Mouse (Mus musculus) R1 (cell line): ENCODE results near the gene Arid1a.

Experiments
- DNase-seq: peaks from one replicate; pipeline ENCODE4 v3.0.0-alpha.2; 2018; ENCODE audit warnings: low read depth, low spot score

The Arid1a gene

DNA sequence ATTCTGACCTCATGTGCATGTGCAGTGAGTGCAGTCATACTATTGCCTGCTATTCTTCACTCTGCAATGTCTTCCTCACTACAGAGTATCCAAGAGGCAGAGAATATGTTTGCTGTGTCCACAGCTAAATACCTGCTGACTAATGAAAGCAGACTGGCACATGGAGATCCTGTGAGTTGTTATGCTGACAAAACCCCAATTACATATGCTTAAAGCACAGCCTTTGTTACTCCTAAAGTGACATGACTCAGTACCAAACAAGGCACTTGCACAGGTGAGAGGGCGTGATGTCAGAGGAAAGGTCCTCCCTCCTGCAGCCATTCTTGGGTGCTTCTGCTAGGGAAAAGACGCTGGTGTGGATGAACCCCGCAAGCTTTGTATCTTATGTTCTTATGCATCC lies 21.3 kb downstream of the Arid1a start:
- no peak for DNase-seq

DNA sequence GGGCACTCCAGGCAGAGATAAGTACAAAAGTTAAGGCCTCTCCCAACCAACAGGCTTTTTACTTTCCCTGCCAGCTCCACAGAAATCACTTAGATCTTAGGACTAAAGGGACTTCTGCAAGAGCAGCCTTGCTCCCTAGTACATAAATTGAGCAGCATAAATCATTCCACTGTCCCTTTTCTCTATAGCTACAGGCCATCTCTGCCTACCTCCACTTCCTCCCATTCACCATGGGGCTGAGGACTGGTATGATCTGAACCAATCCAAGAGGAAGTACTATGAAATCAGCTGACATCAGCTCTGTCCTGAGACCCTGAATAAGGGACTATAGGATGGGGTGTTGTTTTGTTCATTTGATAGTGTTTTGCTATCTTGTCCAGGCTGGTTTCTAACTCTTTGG lies 26.4 kb downstream of the Arid1a start:
- no peak for DNase-seq

DNA sequence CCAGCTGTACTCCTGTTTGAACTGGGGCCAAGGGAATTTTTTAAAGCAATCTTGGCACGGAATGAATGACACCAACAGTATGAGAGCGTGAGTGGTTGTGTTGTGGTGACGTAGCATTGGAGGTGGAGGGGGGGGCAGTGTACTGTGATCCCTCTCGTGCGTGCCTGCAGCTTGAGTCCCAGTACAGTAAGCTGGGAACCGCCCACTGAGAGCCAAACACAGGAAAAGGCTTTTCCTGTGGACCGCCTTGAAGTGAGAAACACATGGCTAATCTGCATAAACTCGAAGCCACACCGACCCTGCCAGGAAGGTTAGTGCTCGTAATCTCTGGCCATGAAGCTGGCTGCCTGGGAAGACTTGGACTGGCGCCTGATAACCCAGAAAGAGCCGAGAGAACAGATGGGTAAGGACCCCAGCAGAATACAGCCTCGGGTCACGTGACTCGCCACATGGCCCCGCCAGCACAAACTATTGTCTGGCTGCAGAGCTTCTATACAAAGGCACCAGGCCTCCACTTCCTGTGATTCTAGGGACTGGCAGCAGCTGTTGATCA lies 27.0 kb downstream of the Arid1a start:
- DNase-seq = peak; percentile 96

DNA sequence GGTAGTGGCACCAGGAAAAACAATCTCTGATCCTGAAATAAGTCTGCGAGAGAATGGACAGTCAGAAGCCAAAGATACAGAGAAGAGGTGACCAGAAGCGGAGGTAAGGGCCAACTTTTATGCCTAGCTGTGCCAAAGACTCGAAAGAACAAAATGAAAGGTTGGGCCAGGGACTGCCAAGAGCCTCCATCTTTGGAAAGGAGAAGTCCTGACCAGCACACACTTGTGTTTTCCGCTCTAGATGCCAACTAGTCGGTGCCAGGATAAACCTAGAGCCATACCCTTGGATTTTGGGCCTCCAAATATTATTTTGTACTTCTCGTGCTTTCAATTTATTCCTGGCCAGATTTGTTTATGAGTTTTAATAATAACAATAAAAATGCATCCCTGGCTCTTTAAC lies 27.6 kb downstream of the Arid1a start:
- no peak for DNase-seq

DNA sequence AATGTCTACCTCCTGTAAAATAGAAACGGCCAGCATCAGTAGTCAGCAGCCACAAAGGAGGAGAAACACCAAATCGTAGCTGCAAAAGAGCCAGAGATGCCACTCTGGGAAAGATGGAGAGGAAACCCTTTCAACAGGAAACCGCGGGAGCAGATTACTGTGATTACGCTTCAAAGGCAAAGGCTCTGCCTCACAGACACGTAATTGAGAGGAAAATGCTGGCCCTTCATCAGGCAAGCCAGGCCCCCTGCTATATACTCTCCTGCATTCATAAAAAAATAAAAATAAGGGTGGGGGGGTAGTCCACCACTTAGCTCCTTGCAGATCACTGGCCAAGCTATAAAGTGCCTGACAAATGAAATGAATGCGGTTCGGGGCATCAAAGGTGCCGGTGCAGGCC lies 28.3 kb downstream of the Arid1a start:
- no peak for DNase-seq

DNA sequence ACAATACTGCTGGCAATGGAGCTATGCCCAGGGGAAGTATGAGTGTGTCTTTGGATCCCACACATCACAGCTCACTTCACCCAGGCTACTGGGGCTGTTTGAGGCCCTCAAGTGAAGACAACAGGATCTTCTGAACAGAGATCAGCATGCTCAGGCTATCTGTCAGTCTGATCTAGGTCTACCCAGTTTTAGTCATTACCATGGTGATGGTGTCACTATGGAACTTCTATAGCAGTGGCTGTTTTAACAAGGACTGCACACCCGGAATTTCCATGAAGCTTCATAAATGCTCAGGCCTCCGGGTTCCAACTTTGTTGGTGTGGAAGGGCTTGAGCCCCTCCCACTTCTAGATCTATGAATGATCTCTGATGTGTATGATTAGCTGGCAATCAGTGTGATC lies 30.9 kb downstream of the Arid1a start:
- DNase-seq = no peak

DNA sequence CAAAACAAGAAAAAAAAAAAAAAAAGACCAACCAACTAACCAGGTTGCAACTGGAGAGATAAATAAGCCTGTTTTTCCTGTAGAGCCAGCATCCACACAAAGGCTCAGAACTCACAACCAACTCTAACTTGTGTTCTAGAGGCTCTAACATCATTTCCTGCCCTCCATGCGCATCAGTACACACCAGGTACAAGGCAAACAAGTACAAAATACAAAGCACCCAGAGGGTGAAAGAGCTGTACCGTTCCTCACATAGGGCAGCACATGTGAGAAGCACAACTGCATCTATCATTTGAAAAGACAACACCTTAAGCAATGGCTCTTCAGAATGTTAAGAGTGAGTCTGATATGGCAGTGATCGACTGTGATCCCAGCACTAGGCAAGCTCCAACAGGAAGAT lies 36.8 kb downstream of the Arid1a start:
- no peak for DNase-seq

DNA sequence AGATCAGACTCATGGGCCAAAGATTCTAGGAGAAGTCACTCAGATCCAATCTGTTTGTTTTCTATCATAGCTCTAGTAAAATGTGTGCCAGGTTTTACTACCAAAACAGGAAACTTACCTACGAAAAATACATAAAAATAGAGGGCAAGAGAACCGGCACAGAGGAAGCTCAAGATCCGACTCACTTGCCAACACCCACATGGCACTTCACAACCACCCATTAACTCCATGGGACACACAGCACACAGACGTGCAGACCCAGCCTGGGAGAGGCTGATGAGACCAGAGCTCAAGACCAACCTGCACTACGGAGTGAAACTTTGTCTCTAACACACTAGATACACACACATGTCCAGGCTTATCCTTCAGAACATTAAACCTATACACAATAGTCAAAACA lies 43.8 kb downstream of the Arid1a start:
- DNase-seq = no peak

DNA sequence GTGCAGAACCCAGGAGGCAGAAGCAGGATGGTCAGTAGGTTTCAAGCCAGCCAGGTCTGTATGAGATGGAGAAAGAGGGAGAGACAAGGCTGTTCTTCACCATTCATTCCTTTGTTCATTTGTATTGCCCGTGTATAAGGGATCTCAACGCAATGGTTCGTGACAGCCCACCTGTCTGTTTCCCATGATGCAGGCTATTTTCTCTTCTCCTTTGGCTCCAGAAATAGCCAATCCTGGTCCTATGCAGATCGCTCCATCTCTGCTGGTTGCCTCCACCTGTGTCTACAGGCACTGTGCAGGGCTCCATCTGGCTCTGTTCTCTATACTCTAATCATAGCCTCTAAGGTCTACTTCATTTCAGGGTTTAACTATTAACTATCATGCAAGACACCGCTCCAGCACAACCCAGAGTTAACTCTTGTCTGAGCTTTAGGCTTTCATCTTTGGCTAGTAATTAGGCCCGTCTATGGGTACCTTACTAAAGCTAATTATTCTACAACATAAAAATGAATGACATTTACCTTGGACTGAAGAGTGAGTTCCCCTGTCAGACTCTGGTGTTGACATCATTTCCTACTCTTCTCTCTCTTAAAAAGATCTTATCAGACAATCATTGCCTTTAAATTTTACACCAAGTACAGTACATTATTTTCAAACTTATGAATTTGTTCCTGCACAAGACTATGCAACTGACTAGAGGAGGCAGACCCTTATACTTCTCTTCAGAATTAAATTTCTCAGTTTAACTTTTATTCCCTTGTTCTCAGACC lies 45.1 kb downstream of the Arid1a start:
- no peak for DNase-seq

DNA sequence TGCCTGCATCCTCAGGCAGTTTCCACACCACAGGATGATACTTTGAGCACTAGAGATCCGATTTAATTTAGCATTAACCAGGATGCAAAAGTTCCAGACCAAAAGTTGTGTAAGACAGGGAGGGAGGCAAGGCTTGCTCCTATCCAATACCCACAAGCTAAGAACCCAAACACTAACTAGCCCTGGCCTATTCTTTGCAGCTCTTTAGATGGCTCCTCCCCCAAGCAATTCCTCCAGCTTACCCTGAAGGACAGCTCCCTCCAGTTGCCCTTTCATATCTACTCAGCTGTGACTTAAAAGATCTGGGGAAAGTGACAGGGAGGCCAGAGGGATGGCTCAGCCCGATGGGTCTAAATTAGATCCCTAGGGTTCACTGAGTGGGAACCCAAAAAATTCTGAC lies 47.2 kb downstream of the Arid1a start:
- no peak for DNase-seq

DNA sequence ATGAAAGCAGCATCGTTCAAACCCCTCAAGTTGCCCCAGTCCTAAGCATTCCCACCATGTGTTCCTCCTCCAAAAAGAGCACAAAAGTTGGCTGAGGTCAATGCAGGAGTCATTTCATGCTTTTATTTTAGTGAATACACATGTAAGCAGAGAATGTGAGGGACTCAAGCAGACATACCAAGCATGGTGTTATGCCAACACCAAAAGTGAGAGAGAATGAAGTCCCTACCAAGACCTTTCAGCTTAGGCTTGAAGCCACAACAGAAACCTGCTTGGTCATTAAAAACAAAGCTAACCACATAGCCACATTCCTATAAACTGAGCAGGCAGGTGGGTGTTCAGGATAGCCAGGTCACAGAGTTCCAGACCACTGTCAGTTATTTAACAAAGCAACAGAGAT lies 49.1 kb downstream of the Arid1a start:
- no peak for DNase-seq

DNA sequence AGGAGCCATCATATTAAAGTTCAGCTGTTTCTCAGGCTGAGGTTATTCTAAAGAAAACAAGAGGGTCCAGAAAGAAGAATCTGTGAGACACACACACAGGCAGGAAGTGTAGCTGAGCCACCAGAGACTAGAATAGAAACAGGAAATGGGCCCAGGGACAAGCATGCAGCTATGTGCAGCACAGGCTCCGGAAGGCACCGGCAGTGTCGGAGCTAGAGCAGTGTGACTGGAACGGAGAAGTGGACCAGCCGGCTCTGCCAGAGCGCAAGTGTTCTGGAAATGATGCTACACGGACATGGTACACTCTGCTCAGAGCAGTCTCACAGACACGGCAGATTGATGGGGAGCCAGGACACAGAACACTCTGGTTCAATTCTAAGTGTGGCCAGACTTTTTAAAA lies 49.6 kb downstream of the Arid1a start:
- DNase-seq = peak; percentile 72

DNA sequence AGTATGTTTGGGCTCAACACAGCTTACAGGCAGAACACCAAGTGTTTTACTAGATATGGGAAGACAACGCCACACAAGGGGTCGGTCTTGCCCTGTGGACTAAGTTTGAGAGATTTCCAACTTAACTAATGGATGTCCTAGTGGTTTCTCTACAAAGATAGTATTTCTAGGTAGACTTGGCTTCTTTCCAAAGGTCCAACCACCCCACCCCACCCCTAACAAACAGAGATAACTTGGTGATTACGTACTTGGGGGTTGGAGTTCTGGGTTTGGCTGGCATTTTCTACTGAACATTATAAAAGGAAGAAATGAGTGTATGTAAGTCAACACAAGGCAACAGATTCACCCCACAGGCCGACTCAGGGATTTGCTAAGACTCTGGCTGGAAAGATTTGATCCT lies 51.5 kb downstream of the Arid1a start:
- no peak for DNase-seq

DNA sequence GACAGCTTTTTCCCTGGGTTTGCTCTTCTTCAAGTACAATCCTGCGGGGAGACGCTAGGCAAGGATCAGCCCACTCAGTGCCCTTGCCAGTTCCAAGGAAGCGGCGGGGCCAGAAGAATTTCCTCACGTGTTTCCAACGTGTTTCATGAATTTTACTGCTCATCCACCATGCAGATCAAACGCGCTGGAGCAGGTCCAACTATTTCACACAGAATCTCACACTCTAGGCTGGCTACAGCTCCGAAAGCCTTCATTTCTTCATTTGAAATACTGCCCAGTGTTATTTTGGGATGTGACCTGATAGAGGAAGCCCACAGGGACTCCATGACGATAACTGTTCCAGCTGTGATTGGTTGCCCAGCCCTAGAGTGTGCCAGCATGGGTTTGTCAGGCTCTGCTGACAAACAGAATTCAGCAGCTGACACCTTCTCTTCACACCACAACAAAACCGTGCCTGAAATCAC lies 55.6 kb downstream of the Arid1a start:
- DNase-seq = no peak

DNA sequence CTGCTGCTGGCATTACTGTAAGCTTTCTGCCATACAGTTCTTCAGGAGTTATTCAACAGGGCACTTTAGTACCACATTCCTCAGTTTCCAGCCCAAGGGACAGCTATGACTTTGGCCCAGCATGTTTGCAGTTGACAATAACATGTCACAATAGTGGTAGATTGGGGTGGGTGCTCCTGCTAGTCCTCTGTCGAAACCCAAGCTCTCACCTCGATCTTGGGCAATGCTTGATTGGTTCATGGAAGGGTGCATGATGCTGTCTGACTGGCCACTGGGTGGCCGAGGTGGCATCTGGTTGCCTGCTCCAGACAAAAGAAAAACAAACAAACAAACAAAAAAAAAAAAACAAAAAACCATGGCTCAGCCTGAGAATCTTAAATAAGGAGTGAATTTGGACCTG lies 61.2 kb downstream of the Arid1a start:
- no peak for DNase-seq

DNA sequence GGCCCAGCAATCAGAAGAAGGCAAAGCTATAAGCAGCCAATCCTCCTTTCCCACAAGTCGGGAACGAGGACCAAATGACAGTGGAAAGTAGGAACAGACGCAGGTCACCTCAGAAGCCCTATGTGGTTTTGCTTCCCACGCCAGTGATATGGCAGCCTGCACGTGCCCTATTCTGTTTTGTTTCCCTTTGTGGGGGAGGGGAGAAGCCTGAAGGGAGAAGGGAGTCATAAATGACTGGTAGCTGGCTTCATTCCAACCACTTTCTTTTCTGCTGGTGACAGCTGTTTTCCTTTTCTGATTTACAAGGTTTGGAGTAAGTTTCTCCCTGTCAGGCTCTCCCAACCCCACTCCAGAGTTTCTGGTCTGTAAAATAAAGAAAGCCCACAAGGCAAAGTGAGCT lies 66.3 kb downstream of the Arid1a start:
- DNase-seq = no peak

DNA sequence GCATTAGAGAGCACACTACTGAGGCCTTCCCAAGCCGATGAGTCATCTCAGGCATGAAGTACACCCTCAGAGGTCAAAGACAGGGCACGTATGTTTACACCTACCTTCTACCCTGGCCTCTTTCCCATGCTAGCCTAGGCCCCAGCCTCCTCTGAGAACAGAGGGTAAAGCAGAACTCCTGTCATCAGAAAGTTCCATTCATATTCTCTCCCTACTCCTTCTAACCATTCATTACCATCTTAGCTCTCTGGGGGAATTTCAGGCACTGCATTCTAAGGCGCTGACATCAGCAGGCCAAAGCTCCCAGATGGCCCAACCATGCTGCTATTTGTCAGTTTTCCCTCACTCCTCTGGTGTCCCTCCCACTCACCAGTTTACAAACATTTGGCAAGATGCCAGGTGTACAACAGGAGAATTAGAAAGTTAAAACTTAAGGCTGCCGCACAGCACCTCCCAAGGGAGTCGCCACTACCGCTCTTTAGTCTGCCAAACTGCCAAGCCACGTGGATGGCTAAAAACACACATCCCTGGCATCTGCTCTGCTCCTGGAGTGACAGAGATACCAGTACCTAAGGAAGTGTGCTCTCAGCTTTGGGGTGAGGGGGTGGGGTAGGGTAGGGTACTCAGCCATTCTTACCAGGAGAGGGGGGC lies 68.0 kb downstream of the Arid1a start:
- DNase-seq = peak; percentile 56

DNA sequence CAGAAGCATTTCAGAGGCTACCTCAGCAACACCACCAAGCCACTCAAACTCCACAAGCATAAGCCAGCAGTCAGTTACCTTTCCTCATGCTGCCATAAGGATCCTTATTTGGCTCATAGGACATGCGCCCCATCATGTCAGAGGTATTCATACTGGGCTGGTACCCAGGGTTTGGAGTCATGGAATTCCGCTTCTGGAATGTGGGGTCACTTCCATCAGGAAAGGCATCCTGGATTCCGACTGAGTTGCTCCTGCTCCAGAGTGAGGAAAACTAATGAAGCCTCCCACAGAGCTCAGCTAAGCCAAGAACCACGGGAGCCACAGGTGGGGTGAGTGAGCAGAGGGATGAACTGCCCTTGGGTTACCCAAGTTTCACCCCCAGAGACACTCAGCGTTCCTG lies 69.4 kb downstream of the Arid1a start:
- DNase-seq = no peak

DNA sequence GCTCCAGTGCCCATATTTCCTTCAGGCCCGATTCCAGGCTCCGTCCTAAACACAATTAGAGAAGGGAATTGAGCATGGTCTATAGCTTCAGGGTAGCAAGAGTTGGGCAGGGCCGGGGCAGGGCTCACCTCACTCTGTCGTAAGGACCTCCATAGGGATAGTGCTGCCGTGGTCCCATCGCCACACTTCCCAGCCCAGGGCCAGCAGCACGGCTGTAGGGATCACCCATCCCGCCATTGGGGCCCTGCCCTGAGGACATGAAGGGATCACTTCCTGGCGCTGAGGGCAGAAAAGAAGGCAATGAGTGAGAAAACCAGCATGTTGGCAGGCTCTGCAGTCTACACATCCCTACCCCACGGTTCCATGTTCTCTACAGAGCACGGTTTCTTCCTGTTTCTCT lies 70.1 kb downstream of the Arid1a start:
- no peak for DNase-seq

DNA sequence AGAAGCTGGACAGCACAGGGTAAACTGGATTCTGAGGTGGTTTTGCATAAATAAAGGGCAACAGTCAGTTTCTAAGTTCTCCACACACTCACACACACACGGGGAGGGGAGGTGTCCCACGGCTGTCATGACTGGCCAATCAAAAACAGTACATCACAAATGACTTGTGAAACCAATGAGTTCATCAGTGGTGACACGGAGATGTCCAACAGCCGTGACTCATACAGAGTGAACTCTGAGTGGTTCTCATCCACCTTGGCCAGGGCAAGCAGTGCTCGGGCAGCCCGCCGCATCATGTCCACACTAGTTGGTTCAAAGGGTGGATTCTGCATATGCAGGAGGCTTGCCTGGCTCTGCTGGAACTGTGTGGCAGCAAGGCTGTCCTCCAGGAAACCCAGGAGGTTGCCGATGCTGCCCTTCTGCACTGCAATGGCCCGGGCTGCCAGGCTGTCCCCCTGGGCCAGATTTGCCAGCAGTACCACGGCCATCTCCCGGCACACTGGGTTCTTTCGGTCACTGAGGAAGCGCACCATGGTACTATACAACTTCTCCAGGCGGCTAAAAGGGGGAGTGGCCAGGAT lies 76.3 kb downstream of the Arid1a start:
- DNase-seq = no peak

DNA sequence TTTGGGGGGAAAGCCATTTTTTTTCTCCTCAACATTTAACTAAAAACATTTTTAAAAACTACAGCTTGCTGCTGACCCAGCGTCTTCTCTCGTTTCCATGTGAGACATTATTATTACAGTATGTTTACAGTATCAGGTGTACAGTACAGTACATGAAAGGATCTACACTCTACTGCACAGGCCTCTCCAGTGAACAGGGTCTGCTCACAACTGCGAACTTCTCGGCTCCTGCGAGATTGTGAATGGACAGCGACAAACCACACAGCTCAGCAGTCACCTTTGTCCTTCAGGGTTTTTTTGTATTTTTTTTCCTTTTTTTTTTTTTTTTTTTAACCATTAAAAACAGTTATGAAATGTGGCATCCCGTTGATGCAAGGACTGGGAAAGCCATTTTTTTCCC lies 76.9 kb downstream of the Arid1a start:
- DNase-seq = no peak

DNA sequence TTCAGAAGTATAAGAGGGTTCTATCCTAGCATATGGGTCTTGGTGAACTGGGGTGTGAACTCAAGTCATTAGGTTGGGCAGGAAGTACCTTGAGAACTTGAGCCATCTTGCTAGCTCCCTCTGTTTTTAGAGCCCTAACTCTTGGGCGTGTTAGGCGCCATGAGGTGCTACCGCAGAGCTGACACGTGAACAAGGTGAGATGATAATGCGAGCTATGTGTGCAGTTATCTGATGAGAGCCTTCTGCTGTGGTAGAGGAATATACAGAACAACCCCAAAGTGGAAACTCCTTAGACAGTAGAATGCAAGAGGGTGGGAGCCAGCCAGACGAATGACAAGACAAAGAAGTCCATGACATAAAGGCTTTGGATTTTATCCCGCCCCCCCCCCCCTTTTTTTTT lies 79.3 kb downstream of the Arid1a start:
- no peak for DNase-seq

DNA sequence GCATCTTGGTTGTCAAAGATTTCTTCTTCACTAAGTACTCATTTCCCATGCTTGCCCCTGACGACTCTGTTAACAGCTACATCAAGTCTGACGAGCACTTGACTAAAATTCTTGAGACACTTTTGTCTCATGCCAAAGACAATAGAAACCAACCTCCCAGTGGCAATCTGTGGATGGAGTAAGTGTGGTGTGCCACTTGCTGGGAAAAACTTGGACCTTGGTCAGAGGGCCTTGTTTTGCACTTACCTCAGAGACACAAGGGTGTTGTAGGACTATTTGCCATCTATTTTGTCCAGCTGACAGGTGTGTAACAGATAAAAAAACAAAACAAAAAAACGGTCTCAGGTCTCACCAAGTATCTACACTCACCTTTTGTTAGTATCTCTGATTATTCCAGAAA lies 80.4 kb downstream of the Arid1a start:
- no peak for DNase-seq
